Mouse (Mus musculus) C2C12 (cell line): Measurements from ENCODE around the gene Retnlg.

Source experiments
- CEBPB ChIP-seq: IDR thresholded peaks from one replicate; pipeline ENCODE4 v1.6.1; 2011; ENCODE audit warnings: low read depth, mild to moderate bottlenecking, control low read depth, moderate library complexity
- CTCF ChIP-seq: IDR thresholded peaks from one replicate; pipeline ENCODE4 v1.5.1; 2011; ENCODE audit not compliant: control insufficient read depth, insufficient read depth, insufficient read length
- MAX ChIP-seq: IDR thresholded peaks from one replicate; pipeline ENCODE4 v1.6.1; 2011; ENCODE audit warnings: mild to moderate bottlenecking, control low read depth
- MYOG ChIP-seq: IDR thresholded peaks from one replicate; pipeline ENCODE4 v1.6.1; 2011; ENCODE audit not compliant: control insufficient read depth, insufficient read length; ENCODE audit errors: extremely low read depth
- USF1 ChIP-seq: IDR thresholded peaks from one replicate; pipeline ENCODE4 v1.6.1; 2011; ENCODE audit warnings: low read depth, mild to moderate bottlenecking, control low read depth, moderate library complexity

- TF ChIP-seq CEBPB: no peak
- TF ChIP-seq CTCF: no peak
- TF ChIP-seq MAX: no peak
- no peak for TF ChIP-seq MYOG
- no peak for TF ChIP-seq USF1
Observed at GRCm38 (mm10) chr16:48827625-48828024, 44.8 kb upstream of the Retnlg start.
